In the genomic region with DNA sequence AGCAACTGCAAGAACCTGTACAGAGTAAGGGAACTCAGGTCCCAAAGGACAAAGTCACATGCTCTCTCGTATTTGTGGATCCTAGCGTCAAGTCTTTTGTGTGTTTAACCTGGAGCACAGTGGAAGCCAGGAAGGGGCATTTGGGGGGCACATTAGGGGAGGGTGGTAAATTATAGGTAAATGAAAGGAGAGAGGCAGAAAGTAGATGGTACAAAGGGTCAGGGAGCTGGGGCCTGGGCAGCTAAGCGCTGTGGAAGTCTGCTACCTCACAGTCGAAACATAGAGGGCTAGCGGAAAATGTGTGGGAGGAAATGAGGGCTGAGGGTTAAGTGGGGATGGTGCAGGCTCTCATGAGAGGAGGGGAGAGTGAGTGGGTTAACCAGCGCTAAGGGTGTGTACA, we compare ENCODE assay signal across 27 mouse cellular contexts. TPM values are rescaled to one million over a fixed set of nuclear protein-coding genes. Genes with fewer than 3 reads are reported as not detected.
A peak's percentile ranks its signal among the peaks of the same experiment; 100 is the strongest.
DNase-seq lines count a peak whose midpoint lies in the region; ATAC-seq and TF ChIP-seq lines count a peak whose summit lies in the region.
"Had no signal": no experiment of that assay in that cellular context is flagged by ENCODE, and none has a peak within 500 bp of the region (broad histone marks: within the 10 kb centered on the region; RNA-seq: fewer than 3 reads in every experiment).

No protein-coding gene starts in this region.

- H3K9me3 ChIP-seq in intestine, postnatal 0 days (ENCODE audit: control insufficient read depth): no peaks in the 10 kb centered on the region
- no peaks in the 10 kb centered on the region for H3K9me3 ChIP-seq in intestine, embryonic 16.5 days (ENCODE audit: control insufficient read depth, low read length)
- H3K9me3 ChIP-seq: embryonic facial prominence, embryonic 13.5 days; embryonic facial prominence, embryonic 15.5 days; forebrain, embryonic 10.5 days; forebrain, embryonic 12.5 days; G1E had no signal

- no peaks in the 10 kb centered on the region for H3K27me3 ChIP-seq in intestine, postnatal 0 days (replicated peaks; ENCODE audit: control insufficient read depth, insufficient read depth, low read length)
- no peaks in the 10 kb centered on the region for H3K27me3 ChIP-seq in intestine, embryonic 16.5 days (replicated peaks; ENCODE audit: control insufficient read depth, insufficient read depth, low read length)
- H3K27me3 ChIP-seq: embryonic facial prominence, embryonic 13.5 days; embryonic facial prominence, embryonic 15.5 days; Patski had no signal

- H3K4me1 ChIP-seq in intestine, postnatal 0 days (replicated peaks; ENCODE audit: control insufficient read depth, insufficient read depth, low read length): no peaks in the 10 kb centered on the region
- H3K4me1 ChIP-seq in intestine, embryonic 16.5 days (ENCODE audit: control insufficient read depth, insufficient read depth, low read length): no peaks in the 10 kb centered on the region
- H3K4me1 ChIP-seq: embryonic facial prominence, embryonic 13.5 days had no signal

- peak overlapping the region; percentile 50; the same call in 1 of the 2 replicates for H3K27ac ChIP-seq in intestine, postnatal 0 days (ENCODE audit: low read depth, low read length)
- H3K27ac ChIP-seq in intestine, embryonic 16.5 days (ENCODE audit: low read length): no peak overlapping the region
- H3K27ac ChIP-seq: embryonic facial prominence, embryonic 13.5 days; embryonic facial prominence, embryonic 15.5 days; forebrain, embryonic 10.5 days; forebrain, embryonic 12.5 days had no signal

- no peak overlapping the region for H3K9ac ChIP-seq in intestine, postnatal 0 days (ENCODE audit: low read depth, low read length)
- no peak overlapping the region for H3K9ac ChIP-seq in intestine, embryonic 16.5 days (ENCODE audit: low read depth, low read length)
- H3K9ac ChIP-seq: embryonic facial prominence, embryonic 13.5 days; embryonic facial prominence, embryonic 15.5 days; forebrain, embryonic 12.5 days had no signal

- H3K36me3 ChIP-seq in intestine, postnatal 0 days (ENCODE audit: control insufficient read depth, insufficient read depth): no peaks in the 10 kb centered on the region
- no peaks in the 10 kb centered on the region for H3K36me3 ChIP-seq in intestine, embryonic 16.5 days (ENCODE audit: control insufficient read depth, insufficient read depth, low read length)
- H3K36me3 ChIP-seq: embryonic facial prominence, embryonic 13.5 days; embryonic facial prominence, embryonic 15.5 days; forebrain, embryonic 10.5 days; forebrain, embryonic 12.5 days; G1E had no signal

- H3K4me2 ChIP-seq in intestine, postnatal 0 days (replicated peaks; ENCODE audit: low read depth): no peak overlapping the region
- H3K4me2 ChIP-seq in intestine, embryonic 16.5 days (ENCODE audit: low read depth, low read length): no peak overlapping the region
- H3K4me2 ChIP-seq: embryonic facial prominence, embryonic 13.5 days; embryonic facial prominence, embryonic 15.5 days; forebrain, embryonic 12.5 days had no signal

- H3K4me3 ChIP-seq in intestine, postnatal 0 days (ENCODE audit: low read depth, low read length): no peak overlapping the region
- no peak overlapping the region for H3K4me3 ChIP-seq in intestine, embryonic 16.5 days (ENCODE audit: low read length)
- H3K4me3 ChIP-seq: embryonic facial prominence, embryonic 13.5 days; embryonic facial prominence, embryonic 15.5 days; erythroblast, embryonic 14.5 days; forebrain, embryonic 10.5 days; forebrain, embryonic 12.5 days had no signal

- no peak for ATAC-seq in intestine, postnatal 0 days
- no peak for ATAC-seq in intestine, embryonic 16.5 days
- ATAC-seq: activated CD4-positive, CD25-positive, alpha-beta regulatory T cell, adult 4 months; CD4-positive, CD25-positive, alpha-beta regulatory T cell, adult 4 months; forebrain, embryonic 14.5 days; forebrain, embryonic 16.5 days; Patski had no signal

- peak; percentile 2 for DNase-seq in cerebellum, adult 8-10 months
- no peak for DNase-seq in cerebellum, adult 11-12 months
- peak; percentile 91 for DNase-seq in heart, adult 11 months
- no peak for DNase-seq in heart, adult 8-10 months (ENCODE audit: low spot score)
- peak; percentile 26 for DNase-seq in testis, postnatal 10 days (ENCODE audit: low spot score)
- no peak for DNase-seq in testis, postnatal 14 days (ENCODE audit: low spot score)
- DNase-seq: adrenal gland, adult 8-10 months; adrenal gland, postnatal 14 days; adrenal gland, postnatal 36 days; B cell, adult 2 months; cerebellum, adult 11 months; cerebellum, postnatal 14 days; cerebellum, postnatal 36 days; embryo, embryonic 11 days had no signal

- WGBS in intestine, postnatal 0 days: 81% methylated on average over 6 of the region's 6 CpGs
- 81% methylated on average over 6 of the region's 6 CpGs for WGBS in intestine, embryonic 16.5 days

- no peak for TF ChIP-seq CTCF in intestine, postnatal 0 days (IDR thresholded peaks at IDR 0.05; ENCODE audit: low read depth)

RNA-seq across cellular contexts. Expression of a gene that starts 13.2 kb away (rescaled TPM):
- 1 to 10 TPM; 4.4 to 7.3 (median 5.7) TPM for total RNA-seq in heart, adult 8-10 months (2022)
- polyA plus RNA-seq in intestine, postnatal 0 days (2015; fragmentation: Nextera tagmentation; extraction: Ambion mirVana): 1.8 and 2.0 TPM in 2 replicates
- polyA plus RNA-seq in intestine, embryonic 16.5 days (2015; fragmentation: Nextera tagmentation; extraction: Ambion mirVana): 1.9 and 2.2 TPM in 2 replicates

RNA-seq across cellular contexts. Expression of a gene that starts 44.2 kb away (rescaled TPM):
- 10 to 100 TPM; 16.0 to 22.8 (median 19.8) TPM for total RNA-seq in heart, adult 8-10 months (2022)
- 67.7 and 75.5 TPM in 2 replicates for polyA plus RNA-seq in intestine, postnatal 0 days (2015; fragmentation: Nextera tagmentation; extraction: Ambion mirVana)
- polyA plus RNA-seq in intestine, embryonic 16.5 days (2015; fragmentation: Nextera tagmentation; extraction: Ambion mirVana): 93.5 and 105 TPM in 2 replicates
- polyA plus RNA-seq: embryonic facial prominence, embryonic 13.5 days; erythroblast, embryonic 14.5 days; forebrain, embryonic 10.5 days; forebrain, embryonic 12.5 days; forebrain, embryonic 14.5 days; Patski had no signal

Comparison
In these comparisons a context has a peak if more than half of its experiments do, and no peak if none do; other contexts are left out.
1. DNase-seq: peak in cerebellum, adult 8-10 months (single experiment), heart, adult 11 months (single experiment) and testis, postnatal 10 days (single experiment); none in cerebellum, adult 11-12 months (single experiment), heart, adult 8-10 months (single experiment) and testis, postnatal 14 days (single experiment).